Mouse (Mus musculus): ENCODE data around the gene Fndc3c1.
"Not testable (repeated sequence)": the region's sequence is repeated elsewhere in the genome, so short reads cannot be mapped to it uniquely, and the experiment has no call there.

Gene Fndc3c1

GRCm38 (mm10) chrX:106485101-106485651, at the start of gene Fndc3c1:
TSS of gene Fndc3c1 (minus strand) at chrX:106485401.
- peak; percentile 58 for DNase-seq (ENCODE audit: low spot score)

- no peak for DNase-seq (ENCODE audit: low spot score)
These were observed 1.2 kb upstream of the Fndc3c1 start for GRCm38 (mm10) chrX:106486451-106486850.

GRCm38 (mm10) chrX:106485671-106486070, 470 bp upstream of the Fndc3c1 start:
- DNase-seq (ENCODE audit: low spot score), result no peak

- not testable (repeated sequence) for DNase-seq (ENCODE audit: low spot score)
These were observed 5.3 kb downstream of the Fndc3c1 start for GRCm38 (mm10) chrX:106479891-106480290.

GRCm38 (mm10) chrX:106385304-106385703, 99.9 kb downstream of the Fndc3c1 start:
- DNase-seq (ENCODE audit: low spot score), result peak; percentile 26

- DNase-seq (ENCODE audit: low spot score), result peak; percentile 7
These were observed 104.6 kb downstream of the Fndc3c1 start for GRCm38 (mm10) chrX:106380608-106381007.

All from retina, embryonic 14.5 days (tissue).